Mouse (Mus musculus): ENCODE data around the gene Fam71f2. TPM values are rescaled to one million over a fixed set of nuclear protein-coding genes. Genes with fewer than 3 reads are reported as not detected.

The Fam71f2 gene
- 0.39 and 0.66 TPM in 2 replicates for polyA plus RNA-seq (2016; fragmentation: Nextera tagmentation; extraction: Ambion mirVana)

DNA sequence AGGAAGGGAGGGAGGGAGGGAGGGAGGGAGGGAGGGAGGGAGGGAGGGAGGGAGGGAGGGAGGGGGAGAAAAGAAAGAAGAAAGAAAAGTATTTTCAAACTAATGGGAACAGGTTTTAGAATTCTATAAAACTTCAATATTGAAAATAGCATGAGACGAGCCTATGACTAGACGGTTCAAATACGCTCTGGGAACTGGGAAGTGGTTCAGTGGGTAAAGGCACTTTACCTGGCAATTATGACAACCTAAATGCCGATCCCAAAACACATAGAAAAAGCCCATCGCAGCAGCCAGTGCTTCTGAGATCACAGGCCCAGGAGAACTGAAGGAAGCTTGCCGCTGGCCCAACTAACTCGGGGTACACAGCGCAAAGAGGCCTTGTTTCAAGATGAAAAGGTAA lies at the start of gene Fam71f2:
TSS of gene Fam71f2 (plus strand) at position 301 of the 400 bp plus-strand sequence.
- peak within 1 kb of the TSS; percentile 3; the same call in 1 of the 2 replicates for H3K27ac ChIP-seq
- 85% methylated on average over 8 of the region's 8 CpGs for WGBS
- H3K27me3 ChIP-seq (ENCODE audit: insufficient read depth, poor library complexity, severe bottlenecking), result no peaks in the 10 kb centered on the region
- no peak for DNase-seq (ENCODE audit: low spot score)
- peaks cover 13% of the 10 kb centered on the region for H3K4me1 ChIP-seq (replicated peaks)
- peaks cover 20% of the 10 kb centered on the region for H3K36me3 ChIP-seq
- H3K4me3 ChIP-seq, result no peak within 1 kb of the TSS
- no peaks in the 10 kb centered on the region for H3K9me3 ChIP-seq

DNA sequence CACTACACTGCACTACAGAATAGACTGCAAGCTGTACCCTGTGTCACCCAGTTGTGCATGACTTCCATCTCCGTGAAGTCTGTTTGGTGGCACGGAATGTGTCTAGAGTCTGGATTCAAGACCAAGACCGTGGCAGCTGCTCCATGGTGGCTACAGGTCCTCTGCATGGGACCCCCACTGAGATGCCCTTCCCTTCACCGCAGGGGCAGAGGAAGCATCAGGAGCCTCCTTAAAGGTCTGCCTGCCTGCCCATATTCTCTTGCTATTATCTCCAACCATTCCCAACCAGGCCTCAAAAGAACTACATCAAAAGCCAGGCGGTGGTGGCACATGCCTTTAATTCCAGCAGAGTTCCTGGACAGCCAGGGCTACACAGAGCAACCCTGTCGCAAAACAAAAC lies 49.0 kb upstream of the Fam71f2 start:
- Histone ChIP-seq H3K36me3 (no peaks in the 10 kb centered on the region), H3K4me1 (replicated peaks) (no peaks in the 10 kb centered on the region), H3K4me3 (no peak overlapping the region), H3K27ac (no peak overlapping the region), H3K9me3 (no peaks in the 10 kb centered on the region), H3K27me3 (ENCODE audit: insufficient read depth, poor library complexity, severe bottlenecking) (no peaks in the 10 kb centered on the region)
- 65% methylated on average over 6 of the region's 6 CpGs for WGBS
- DNase-seq (ENCODE audit: low spot score), result no peak

DNA sequence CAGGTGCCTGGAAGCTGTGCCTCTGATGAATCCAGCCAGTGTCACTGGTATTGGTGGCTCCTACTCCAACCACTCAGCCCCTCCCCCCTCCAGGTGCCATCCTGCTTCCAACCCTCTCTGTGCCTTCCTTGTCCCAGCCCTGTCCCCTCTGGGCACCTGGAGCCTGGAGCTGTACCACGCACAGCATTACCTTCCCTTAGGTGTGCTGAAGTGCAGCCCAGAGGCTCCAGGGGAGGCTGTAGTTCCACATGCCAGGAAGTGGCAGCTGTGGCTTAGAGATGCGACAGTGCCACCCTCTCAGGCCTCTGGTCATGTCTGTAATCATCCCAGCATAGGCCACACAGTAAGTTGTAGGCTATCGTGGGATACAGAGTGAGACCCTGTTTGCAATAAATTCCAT lies 47.6 kb upstream of the Fam71f2 start:
- no peaks in the 10 kb centered on the region for H3K27me3 ChIP-seq (ENCODE audit: insufficient read depth, poor library complexity, severe bottlenecking)
- H3K27ac ChIP-seq, result no peak overlapping the region
- WGBS, result 81% methylated on average over 3 of the region's 3 CpGs
- no peak overlapping the region for H3K4me3 ChIP-seq
- no peaks in the 10 kb centered on the region for H3K4me1 ChIP-seq (replicated peaks)
- H3K36me3 ChIP-seq, result no peaks in the 10 kb centered on the region
- DNase-seq (ENCODE audit: low spot score), result no peak
- H3K9me3 ChIP-seq, result no peaks in the 10 kb centered on the region

DNA sequence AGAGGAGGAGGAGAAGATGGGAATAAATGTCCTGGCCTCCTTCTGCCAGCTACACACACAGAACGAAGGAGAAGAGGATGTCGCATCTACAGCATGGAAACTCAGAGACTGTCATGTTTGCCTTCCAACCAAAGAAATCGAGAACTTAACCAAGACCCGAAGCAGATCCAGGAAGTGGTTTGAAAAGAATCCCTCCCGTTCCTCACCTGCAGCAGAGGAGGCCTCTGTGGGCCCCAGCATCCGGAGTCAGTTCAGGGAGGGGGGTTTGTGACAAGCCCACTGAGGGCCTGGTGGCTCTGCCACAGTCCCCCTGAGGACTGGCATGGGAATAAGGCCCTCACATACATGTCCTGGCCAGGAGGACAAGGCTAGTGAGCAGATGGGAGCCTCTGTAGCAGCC lies 47.1 kb upstream of the Fam71f2 start:
- Histone ChIP-seq H3K27me3 (ENCODE audit: insufficient read depth, poor library complexity, severe bottlenecking) (no peaks in the 10 kb centered on the region), H3K9me3 (no peaks in the 10 kb centered on the region), H3K27ac (no peak overlapping the region), H3K4me3 (no peak overlapping the region), H3K36me3 (no peaks in the 10 kb centered on the region), H3K4me1 (replicated peaks) (no peaks in the 10 kb centered on the region)
- no peak for DNase-seq (ENCODE audit: low spot score)
- WGBS, result 81% methylated on average over 6 of the region's 6 CpGs

DNA sequence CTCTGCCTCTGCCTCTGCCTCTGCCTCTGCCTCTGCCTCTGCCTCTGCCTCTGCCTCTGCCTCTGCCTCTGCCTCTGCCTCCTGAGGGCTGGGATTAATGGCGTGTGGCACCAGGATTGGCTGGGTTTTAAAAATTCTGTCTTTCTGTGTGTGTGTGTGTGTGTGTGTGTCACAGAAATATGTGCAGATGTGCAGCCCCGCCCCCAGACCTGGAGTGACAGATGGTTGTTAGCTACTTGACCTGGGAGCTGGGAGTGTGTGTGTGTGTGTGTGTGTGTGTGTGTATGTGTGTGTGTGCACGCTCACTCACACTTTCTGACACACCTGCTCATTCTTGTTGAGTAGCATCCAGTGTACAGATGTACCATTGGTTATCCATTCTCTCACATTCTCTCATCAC lies 45.7 kb upstream of the Fam71f2 start:
- H3K4me3 ChIP-seq, result no peak overlapping the region
- 78% methylated on average over 3 of the region's 3 CpGs for WGBS
- no peaks in the 10 kb centered on the region for H3K9me3 ChIP-seq
- no peak overlapping the region for H3K27ac ChIP-seq
- no peaks in the 10 kb centered on the region for H3K36me3 ChIP-seq
- DNase-seq (ENCODE audit: low spot score), result no peak
- no peaks in the 10 kb centered on the region for H3K27me3 ChIP-seq (ENCODE audit: insufficient read depth, poor library complexity, severe bottlenecking)
- no peaks in the 10 kb centered on the region for H3K4me1 ChIP-seq (replicated peaks)

DNA sequence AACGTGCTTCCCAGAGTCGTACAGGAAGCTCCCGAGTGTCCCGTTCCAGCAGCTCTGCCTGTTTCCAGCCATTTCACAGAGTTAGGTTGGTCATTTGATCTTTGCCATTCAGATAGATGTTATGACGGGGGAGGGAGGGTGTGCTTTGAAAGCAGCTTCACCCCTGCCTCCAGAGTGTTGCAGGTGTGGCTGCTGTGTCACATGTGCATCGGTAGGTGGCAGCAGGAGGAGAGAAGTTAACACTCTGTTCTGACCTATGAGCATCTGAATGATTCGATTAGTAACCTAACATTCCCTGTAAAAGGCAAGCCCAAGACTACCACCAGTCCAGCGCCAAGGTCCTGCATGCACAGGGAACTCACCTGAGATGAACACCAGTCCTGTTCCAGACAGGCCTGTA lies 45.1 kb upstream of the Fam71f2 start:
- H3K27ac ChIP-seq, result no peak overlapping the region
- no peak overlapping the region for H3K4me3 ChIP-seq
- H3K36me3 ChIP-seq, result no peaks in the 10 kb centered on the region
- no peak for DNase-seq (ENCODE audit: low spot score)
- 48% methylated on average over 8 of the region's 8 CpGs for WGBS
- no peaks in the 10 kb centered on the region for H3K9me3 ChIP-seq
- H3K4me1 ChIP-seq (replicated peaks), result no peaks in the 10 kb centered on the region
- no peaks in the 10 kb centered on the region for H3K27me3 ChIP-seq (ENCODE audit: insufficient read depth, poor library complexity, severe bottlenecking)

DNA sequence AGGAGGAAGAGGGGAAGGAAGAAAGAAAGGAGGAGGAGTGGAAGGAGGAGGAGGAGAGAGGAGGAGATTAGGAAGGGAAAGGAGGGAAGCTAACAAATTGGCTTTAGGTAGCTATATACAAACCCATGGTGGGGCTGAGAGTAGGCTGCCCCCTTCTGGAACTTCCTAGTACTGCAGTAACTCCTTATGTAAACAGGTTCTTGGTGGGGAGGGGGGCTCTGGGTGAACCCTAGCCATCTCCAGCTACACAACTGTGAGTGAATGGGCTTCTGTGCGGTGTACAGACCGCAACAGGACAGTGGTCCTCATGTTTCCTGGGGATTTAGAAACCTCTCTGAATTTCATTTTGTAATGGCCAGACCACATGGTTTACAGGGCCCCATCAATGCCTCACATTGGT lies 38.6 kb upstream of the Fam71f2 start:
- H3K4me1 ChIP-seq (replicated peaks), result 0 out of 2 replicates have a peak, but pooled peaks cover 4% of the 10 kb centered on the region
- H3K9me3 ChIP-seq, result no peaks in the 10 kb centered on the region
- no peaks in the 10 kb centered on the region for H3K27me3 ChIP-seq (ENCODE audit: insufficient read depth, poor library complexity, severe bottlenecking)
- peak; percentile 52 for DNase-seq (ENCODE audit: low spot score)
- no peak overlapping the region for H3K4me3 ChIP-seq
- WGBS, result 27% methylated on average over 2 of the region's 2 CpGs
- H3K27ac ChIP-seq, result no peak overlapping the region
- H3K36me3 ChIP-seq, result no peaks in the 10 kb centered on the region

DNA sequence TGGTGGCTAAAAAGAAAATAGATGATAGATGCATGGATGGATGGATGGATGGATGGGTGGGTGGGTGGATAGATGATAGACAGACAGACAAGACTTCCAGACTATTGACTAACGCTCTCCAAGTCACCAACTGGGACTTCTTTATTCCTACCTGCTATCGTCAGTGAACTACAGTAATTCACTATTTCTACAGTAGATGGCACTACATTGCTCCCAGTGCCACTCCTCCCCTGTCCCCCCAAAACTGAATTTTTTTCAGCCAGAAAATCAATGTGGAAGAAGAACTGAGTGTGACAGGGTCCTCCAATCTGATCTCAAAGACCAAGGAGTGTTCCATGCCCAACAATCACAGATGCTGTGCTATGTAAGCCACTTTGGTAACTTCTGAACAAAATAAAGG lies 37.7 kb upstream of the Fam71f2 start:
- Histone ChIP-seq H3K27ac (no peak overlapping the region), H3K36me3 (no peaks in the 10 kb centered on the region), H3K4me1 (replicated peaks) (peaks cover 6% of the 10 kb centered on the region; the same call in 1 of the 2 replicates), H3K4me3 (no peak overlapping the region), H3K27me3 (ENCODE audit: insufficient read depth, poor library complexity, severe bottlenecking) (no peaks in the 10 kb centered on the region), H3K9me3 (no peaks in the 10 kb centered on the region)
- no peak for DNase-seq (ENCODE audit: low spot score)
- 51% methylated on average over 2 of the region's 2 CpGs for WGBS

DNA sequence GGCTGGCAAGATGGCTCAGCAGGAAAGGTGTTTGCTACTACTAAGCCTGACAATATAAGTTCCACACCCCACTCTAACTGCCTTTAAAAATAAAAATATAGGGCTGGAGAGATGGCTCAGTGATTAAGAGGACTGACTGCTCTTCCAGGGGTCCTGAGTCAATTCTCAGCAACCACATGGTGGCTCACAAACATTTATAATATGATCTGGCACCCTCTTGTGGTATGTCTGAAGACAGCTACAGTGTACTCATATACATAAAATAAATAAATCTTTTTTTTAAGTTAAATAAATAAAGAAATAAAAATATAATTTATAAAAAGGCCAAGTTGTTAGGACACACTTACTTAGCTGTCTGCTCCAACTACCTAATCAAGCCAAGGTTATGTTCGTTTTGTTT lies 37.1 kb upstream of the Fam71f2 start:
- Histone ChIP-seq H3K4me1 (replicated peaks) (peaks cover 6% of the 10 kb centered on the region; the same call in 1 of the 2 replicates), H3K9me3 (no peaks in the 10 kb centered on the region), H3K27me3 (ENCODE audit: insufficient read depth, poor library complexity, severe bottlenecking) (no peaks in the 10 kb centered on the region), H3K4me3 (no peak overlapping the region), H3K36me3 (no peaks in the 10 kb centered on the region), H3K27ac (no peak overlapping the region)
- no peak for DNase-seq (ENCODE audit: low spot score)
- WGBS, result 71% methylated on average over 1 of the region's 1 CpGs

DNA sequence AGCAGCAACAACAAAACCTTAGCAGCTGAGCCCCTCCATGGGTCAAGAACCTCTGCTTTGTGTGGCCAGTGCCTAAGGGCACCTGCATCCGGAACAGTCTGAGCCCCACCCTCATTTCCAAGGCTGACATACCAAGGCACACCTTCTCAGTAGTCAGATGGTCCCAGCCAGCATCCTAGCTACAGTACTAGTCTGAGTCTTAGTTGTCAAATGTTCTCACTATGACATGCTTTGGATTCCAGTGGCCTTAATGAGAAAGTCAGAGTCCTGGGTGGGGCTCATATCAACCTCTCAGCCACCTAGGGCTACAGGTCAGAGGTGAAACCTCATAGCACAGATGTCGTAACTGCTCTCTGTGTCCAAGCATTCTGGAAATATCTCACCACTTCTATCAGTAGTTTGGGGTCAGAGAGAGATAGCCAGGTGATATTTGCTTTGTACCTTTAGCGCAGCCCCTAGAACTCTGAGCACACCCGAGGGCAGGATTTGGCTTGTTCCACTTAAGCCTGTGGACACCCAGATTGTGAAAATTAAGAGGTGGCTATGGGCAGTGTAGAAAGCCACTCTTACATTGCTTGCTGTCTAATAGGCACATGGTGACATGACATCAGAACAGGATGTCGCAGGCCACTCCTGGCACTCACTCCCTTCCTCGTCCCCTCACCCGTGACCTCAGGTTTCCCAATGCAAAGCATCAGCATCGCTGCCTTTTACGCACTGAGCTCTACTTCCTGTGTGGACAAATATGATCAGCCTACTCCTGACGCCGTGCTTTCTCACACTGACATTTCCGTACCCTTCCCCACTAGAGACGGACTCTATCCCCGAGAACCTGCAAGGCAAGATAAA lies 33.9 kb upstream of the Fam71f2 start:
- Histone ChIP-seq H3K27me3 (ENCODE audit: insufficient read depth, poor library complexity, severe bottlenecking) (no peaks in the 10 kb centered on the region), H3K9me3 (no peaks in the 10 kb centered on the region), H3K4me3 (no peak overlapping the region), H3K4me1 (replicated peaks) (peaks cover 6% of the 10 kb centered on the region; the same call in 1 of the 2 replicates), H3K27ac (no peak overlapping the region), H3K36me3 (no peaks in the 10 kb centered on the region)
- no peak for DNase-seq (ENCODE audit: low spot score)
- 73% methylated on average over 14 of the region's 14 CpGs for WGBS

DNA sequence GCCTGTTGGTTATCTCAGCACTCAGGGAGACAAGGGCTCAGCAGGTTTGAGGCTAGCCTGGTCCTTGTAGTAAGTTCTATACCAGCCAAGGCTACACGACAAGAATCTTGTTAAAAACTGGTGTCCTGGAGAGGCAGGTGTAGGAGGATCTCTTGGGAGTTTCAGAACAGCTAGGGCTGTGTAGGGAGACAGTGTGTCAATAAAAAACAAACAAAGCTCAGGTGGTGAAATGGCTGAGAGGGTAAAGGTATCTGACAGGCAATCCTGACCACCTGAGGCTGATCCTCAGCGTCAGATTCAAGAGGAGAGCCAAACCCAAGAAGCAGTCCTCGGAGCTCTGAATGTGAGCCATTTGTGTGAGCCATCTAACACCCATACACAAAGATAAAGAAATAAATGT lies 33.2 kb upstream of the Fam71f2 start:
- Histone ChIP-seq H3K4me3 (no peak overlapping the region), H3K27me3 (ENCODE audit: insufficient read depth, poor library complexity, severe bottlenecking) (no peaks in the 10 kb centered on the region), H3K36me3 (no peaks in the 10 kb centered on the region), H3K9me3 (no peaks in the 10 kb centered on the region), H3K4me1 (replicated peaks) (peaks cover 6% of the 10 kb centered on the region; the same call in 1 of the 2 replicates), H3K27ac (no peak overlapping the region)
- WGBS, result 83% methylated on average over 3 of the region's 3 CpGs
- no peak for DNase-seq (ENCODE audit: low spot score)

DNA sequence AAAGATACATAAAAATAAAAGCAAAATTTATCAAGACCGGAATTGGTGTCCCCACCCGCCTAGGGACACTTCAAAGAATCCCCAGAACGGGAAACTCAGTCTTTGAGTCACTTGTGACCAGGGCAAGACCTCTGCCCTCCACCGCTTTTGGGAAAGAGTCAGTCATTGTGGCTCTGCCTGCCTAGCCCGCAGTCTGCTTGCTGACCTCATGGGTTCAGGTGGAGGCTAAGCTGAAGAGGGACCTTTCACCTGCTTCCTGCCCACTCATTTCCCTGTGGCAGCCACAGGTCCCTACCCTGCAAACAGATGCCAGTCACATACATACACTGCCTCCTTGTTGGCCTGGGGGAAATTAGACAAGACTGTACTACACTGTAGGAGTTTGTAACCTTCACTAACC lies 32.8 kb upstream of the Fam71f2 start:
- WGBS, result 42% methylated on average over 5 of the region's 5 CpGs
- no peak overlapping the region for H3K4me3 ChIP-seq
- DNase-seq (ENCODE audit: low spot score), result no peak

DNA sequence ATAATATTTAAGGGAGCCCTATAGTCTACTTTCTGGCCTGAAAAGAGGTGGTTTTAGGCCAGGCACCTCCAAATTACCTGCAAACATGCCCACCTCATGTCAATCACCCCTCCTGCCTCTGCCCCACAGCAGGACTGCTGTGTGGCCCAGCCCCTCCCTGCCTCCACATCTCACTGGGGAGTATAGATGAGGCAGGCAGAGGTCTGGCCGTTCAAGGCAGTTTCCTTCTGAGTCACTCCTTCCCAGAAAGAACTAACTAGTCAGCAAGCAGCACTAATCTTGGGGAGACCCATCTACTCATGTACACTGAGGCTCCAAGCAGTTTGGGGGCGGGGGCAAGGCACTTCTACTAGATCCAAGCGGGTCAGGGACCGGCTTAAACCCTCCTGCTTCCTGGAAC lies 32.3 kb upstream of the Fam71f2 start:
- 55% methylated on average over 4 of the region's 4 CpGs for WGBS
- H3K27me3 ChIP-seq (ENCODE audit: insufficient read depth, poor library complexity, severe bottlenecking), result no peaks in the 10 kb centered on the region
- H3K4me1 ChIP-seq (replicated peaks), result peaks cover 6% of the 10 kb centered on the region; the same call in 1 of the 2 replicates
- H3K36me3 ChIP-seq, result no peaks in the 10 kb centered on the region
- H3K4me3 ChIP-seq, result no peak overlapping the region
- H3K27ac ChIP-seq, result no peak overlapping the region
- no peak for DNase-seq (ENCODE audit: low spot score)
- H3K9me3 ChIP-seq, result no peaks in the 10 kb centered on the region

More for the DNA sequence above, 32.8 kb upstream of the Fam71f2 start:
- Histone ChIP-seq H3K9me3 (no peaks in the 10 kb centered on the region), H3K27me3 (ENCODE audit: insufficient read depth, poor library complexity, severe bottlenecking) (no peaks in the 10 kb centered on the region), H3K36me3 (no peaks in the 10 kb centered on the region), H3K4me1 (replicated peaks) (peaks cover 6% of the 10 kb centered on the region; the same call in 1 of the 2 replicates), H3K27ac (no peak overlapping the region)
